Mouse (Mus musculus): ENCODE measurements at regions not wholly inside any gene's neighbourhood (a gene's known extent, or its start where the extent isn't known, plus 50 kb on each side); places are given as distances from the start of the nearest gene placed in this dataset.

DNA sequence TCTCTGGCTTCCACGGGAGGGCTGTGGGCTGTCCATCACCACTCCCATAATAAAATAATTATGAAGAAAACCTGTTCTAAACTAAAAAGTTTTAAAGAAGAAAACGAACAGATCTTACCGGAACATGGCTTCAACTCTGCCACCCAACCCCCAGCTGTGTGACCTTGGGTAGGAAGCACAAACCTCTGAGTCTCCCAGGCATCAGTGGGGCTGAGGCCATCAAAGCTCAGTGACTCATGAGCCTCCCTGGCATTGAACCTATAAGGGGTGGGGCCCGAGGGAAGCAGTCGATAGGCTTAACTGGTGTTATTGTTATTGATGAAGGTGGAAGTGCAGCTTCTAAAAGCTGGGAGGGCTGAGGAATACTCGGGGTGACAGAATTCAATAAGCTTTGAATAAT, 83.1 kb upstream of the Zc3h12a start:
- WGBS, result 78% methylated on average over 6 of the region's 6 CpGs
- TF ChIP-seq CTCF (IDR thresholded peaks at IDR 0.05; ENCODE audit: insufficient read depth, low read depth, low read length) (no peak), POLR2A (IDR thresholded peaks at IDR 0.05; ENCODE audit: insufficient read depth, low read depth, low read length) (no peak)
- H3K4me1 ChIP-seq (ENCODE audit: control insufficient read depth, insufficient read depth, low read length), result peaks cover 9% of the 10 kb centered on the region; the same call in 1 of the 2 replicates
- H3K27ac ChIP-seq (ENCODE audit: insufficient read depth, low read depth, low read length), result no peak overlapping the region
- H3K4me3 ChIP-seq (ENCODE audit: insufficient read depth, low read depth, low read length), result no peak overlapping the region

DNA sequence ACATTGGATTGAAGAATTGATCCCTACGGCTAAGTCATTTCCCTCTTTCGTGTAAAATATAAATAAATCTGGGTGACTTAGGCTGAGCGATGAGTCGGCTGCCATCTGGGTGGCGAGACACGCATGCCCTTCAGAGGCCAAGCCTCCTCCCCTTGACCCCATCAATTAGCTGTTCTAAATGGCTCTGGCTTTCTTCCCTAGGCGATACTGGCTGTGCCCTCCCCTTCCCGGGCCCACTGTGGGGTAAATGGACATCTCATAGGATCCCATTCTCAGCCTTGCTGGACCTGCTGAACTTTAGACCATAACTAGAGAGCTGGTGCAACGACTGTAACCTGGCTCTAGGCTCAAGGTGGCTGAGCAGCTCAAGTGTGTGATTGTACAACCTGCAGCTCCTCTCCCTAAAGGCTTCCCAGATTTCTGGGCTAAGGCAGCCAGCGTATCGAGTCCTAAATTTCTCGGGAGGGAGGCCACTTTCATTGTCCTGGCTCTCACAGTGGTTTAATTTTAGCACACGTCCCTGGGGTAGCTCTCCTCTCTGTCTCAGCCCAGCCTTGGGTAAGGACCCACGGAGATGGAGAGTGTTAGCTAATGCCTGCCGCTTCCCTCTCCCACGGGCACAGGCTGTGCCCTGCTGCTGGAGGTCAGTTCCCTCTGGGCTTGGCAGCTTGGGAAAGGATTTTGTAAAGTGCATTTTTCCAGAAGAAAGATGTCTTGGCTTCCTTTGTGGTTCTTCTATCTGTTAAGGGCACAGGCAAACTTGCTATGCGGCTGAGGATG, 80.7 kb upstream of the Zc3h12a start:
- TF ChIP-seq POLR2A (IDR thresholded peaks at IDR 0.05; ENCODE audit: insufficient read depth, low read depth, low read length) (no peak), CTCF (IDR thresholded peaks at IDR 0.05; ENCODE audit: insufficient read depth, low read depth, low read length) (no peak)
- H3K4me3 ChIP-seq (ENCODE audit: insufficient read depth, low read depth, low read length), result no peak overlapping the region
- H3K27ac ChIP-seq (ENCODE audit: insufficient read depth, low read depth, low read length), result no peak overlapping the region
- H3K4me1 ChIP-seq (ENCODE audit: control insufficient read depth, insufficient read depth, low read length), result peaks cover 10% of the 10 kb centered on the region; the same call in 1 of the 2 replicates
- WGBS, result 73% methylated on average over 17 of the region's 17 CpGs

DNA sequence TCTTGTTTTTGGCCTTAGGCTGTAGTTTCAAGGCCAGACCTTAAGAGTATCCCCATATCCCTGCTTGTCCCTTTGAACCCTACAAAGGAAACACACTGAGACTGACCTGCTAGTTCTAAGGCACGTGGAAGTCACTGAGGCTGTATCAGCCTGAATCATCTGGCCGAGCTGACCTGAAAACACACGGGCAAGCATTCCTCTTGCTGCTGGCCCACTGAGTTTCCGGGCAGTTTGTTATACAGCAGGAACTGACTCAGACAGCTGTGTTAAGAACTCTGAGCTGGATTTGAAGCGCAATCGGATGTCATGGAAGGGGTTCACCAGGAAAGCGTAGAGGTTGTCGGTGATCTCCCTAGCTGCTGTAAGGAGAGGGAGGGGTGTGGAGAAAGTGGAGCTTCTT, 75.9 kb upstream of the Zc3h12a start:
- 90% methylated on average over 8 of the region's 8 CpGs for WGBS

DNA sequence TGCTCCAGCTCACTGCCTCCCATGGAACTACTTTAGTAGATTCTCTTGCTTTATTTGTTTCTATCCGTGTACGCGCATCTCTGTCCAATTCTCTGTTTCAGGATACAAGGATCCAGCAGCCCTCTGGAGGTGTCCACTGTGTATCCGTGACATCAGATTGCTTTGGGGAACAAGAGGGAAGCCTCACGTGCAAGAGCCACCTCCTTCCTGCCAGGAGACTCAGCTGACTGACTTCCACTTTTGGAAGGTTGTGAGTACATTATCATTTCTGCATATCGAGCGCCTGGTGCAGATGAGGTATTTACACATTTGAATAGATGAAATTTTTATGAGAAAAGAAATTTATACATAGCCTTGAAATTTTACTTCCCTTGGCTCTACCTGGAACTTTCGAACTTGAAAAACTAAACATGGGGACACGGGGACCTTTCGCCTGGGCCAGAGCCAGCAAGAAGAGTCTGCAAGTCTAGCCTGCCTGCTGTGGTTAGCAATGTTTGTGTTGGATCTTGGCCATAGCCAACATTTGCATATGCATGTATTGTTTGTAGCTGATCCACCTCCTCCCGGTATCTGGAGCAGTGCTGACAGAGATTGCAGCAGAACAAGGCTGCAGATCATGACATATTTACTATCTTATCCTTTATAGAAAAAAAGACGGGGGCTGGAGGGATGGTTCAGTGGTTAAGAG, 74.1 kb upstream of the Zc3h12a start:
- 71% methylated on average over 12 of the region's 12 CpGs for WGBS
- no peak for TF ChIP-seq CTCF (IDR thresholded peaks at IDR 0.05; ENCODE audit: insufficient read depth, low read depth, low read length)
- no peak for TF ChIP-seq POLR2A (IDR thresholded peaks at IDR 0.05; ENCODE audit: insufficient read depth, low read depth, low read length)
- Histone ChIP-seq H3K4me1 (ENCODE audit: control insufficient read depth, insufficient read depth, low read length) (peaks cover 18% of the 10 kb centered on the region), H3K27ac (ENCODE audit: insufficient read depth, low read depth, low read length) (no peak overlapping the region), H3K4me3 (ENCODE audit: insufficient read depth, low read depth, low read length) (no peak overlapping the region)

More for the DNA sequence above, 75.9 kb upstream of the Zc3h12a start:
- H3K27ac ChIP-seq (ENCODE audit: insufficient read depth, low read depth, low read length), result no peak overlapping the region
- H3K4me3 ChIP-seq (ENCODE audit: insufficient read depth, low read depth, low read length), result no peak overlapping the region
- peaks cover 20% of the 10 kb centered on the region for H3K4me1 ChIP-seq (ENCODE audit: control insufficient read depth, insufficient read depth, low read length)
- no peak for TF ChIP-seq POLR2A (IDR thresholded peaks at IDR 0.05; ENCODE audit: insufficient read depth, low read depth, low read length)
- no peak for TF ChIP-seq CTCF (IDR thresholded peaks at IDR 0.05; ENCODE audit: insufficient read depth, low read depth, low read length)

DNA sequence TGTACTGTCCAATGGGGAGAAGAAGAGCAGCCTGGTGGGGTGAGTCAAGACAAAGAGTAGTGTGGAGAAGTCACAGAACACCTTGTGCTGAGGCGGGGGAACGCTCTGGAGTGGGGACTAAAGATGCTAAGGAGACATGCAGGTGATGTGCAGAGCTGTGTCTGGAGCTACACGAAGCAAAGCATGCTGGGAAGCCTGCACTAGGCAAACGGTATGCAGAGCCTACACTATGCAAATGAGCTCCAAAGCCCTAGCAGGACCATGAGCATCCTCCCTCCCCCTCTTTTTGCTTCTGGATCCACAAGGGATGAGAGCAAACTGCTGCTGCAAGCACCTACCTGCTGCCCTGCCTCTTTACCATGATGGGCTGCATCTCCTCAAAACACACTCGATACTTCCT, 73.1 kb upstream of the Zc3h12a start:
- no peak for TF ChIP-seq CTCF (IDR thresholded peaks at IDR 0.05; ENCODE audit: insufficient read depth, low read depth, low read length)
- TF ChIP-seq POLR2A (IDR thresholded peaks at IDR 0.05; ENCODE audit: insufficient read depth, low read depth, low read length), result no peak
- no peak overlapping the region for H3K27ac ChIP-seq (ENCODE audit: insufficient read depth, low read depth, low read length)
- H3K4me1 ChIP-seq (ENCODE audit: control insufficient read depth, insufficient read depth, low read length), result peaks cover 22% of the 10 kb centered on the region
- 55% methylated on average over 5 of the region's 5 CpGs for WGBS
- no peak overlapping the region for H3K4me3 ChIP-seq (ENCODE audit: insufficient read depth, low read depth, low read length)

DNA sequence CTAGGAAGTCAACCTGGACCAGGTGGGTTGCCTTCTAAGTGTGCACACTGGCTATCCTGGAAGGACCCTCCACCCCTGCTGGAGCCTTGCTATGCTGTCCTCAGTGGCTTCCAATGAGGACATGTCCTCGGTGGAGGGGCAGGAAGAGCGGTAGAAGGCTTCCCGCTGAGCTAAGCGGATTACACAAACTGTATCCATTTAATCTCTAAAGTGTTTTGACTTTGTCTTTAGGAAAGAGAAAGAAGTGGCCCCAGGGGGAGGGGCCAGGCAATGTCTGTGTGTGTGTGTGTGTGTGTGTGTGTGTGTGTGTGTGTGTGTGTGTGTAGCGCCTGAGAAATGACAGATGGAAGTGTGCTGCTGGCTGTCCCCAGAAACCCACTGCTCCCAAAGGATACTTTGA, 71.6 kb upstream of the Zc3h12a start:
- Histone ChIP-seq H3K4me3 (ENCODE audit: insufficient read depth, low read depth, low read length) (no peak overlapping the region), H3K4me1 (ENCODE audit: control insufficient read depth, insufficient read depth, low read length) (peaks cover 33% of the 10 kb centered on the region), H3K27ac (ENCODE audit: insufficient read depth, low read depth, low read length) (no peak overlapping the region)
- TF ChIP-seq POLR2A (IDR thresholded peaks at IDR 0.05; ENCODE audit: insufficient read depth, low read depth, low read length) (no peak), CTCF (IDR thresholded peaks at IDR 0.05; ENCODE audit: insufficient read depth, low read depth, low read length) (no peak)
- 51% methylated on average over 5 of the region's 5 CpGs for WGBS

DNA sequence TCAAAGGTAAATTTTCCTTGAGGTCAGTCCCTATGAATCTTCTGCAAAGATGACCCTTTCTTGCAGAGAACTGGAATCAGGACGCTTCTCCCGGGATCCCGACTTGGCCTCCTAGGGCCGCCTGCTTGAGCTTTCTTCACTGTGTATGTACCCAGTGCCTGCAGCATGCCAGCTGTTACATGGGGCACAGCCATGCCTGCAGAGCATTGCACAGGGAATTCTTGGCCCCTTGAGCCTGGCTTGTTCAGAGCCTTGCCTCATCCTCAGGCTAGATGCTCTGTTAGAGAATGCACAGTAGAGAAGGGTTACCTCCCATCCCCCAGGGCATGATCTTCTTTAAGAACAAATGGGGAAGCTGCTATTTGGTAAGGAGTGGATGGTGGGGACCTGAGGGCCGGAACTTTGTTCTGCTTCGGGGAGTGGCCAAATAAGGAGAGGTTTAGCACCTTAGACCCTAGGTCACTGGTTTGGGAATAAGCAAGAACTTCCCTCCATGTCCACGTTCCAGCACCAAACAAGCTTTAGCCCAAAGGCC, 68.3 kb upstream of the Zc3h12a start:
- no peak overlapping the region for H3K4me3 ChIP-seq (ENCODE audit: insufficient read depth, low read depth, low read length)
- TF ChIP-seq CTCF (IDR thresholded peaks at IDR 0.05; ENCODE audit: insufficient read depth, low read depth, low read length), result no peak
- H3K4me1 ChIP-seq (ENCODE audit: control insufficient read depth, insufficient read depth, low read length), result peaks cover 40% of the 10 kb centered on the region
- H3K27ac ChIP-seq (ENCODE audit: insufficient read depth, low read depth, low read length), result no peak overlapping the region
- 74% methylated on average over 7 of the region's 7 CpGs for WGBS

DNA sequence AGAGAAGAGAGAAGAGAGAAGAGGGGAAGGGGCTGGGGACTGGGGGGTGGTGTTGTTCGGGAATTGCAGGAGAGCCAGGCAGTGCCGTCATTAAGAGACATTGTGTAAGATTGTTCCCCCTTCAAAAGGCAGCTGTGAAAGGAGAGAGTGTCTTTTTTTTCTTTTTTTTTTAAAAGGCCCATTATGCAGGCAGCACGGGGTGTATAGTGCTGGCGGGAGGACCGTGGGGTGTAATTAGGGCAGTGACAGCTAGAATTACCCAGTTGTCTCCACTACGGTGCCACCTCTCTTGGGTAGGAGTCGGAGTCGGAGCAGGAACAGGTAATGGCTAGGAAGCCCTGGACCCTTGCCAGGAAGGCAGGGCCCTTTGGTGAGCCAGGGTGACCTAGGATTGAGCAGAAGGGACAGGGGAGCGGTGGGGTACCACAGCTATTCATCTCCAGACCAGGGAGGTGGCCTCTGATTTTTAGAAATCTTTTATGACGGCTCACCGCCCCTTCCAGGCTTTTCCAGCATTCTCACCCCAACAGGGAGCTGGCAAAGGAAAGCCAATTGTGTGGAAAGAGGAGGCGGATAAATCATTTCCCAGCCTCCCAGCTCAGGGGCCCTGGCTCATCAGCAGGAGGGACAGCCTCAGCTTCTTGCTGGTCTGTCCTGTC, 67.2 kb upstream of the Zc3h12a start:
- WGBS, result 7% methylated on average over 12 of the region's 12 CpGs
- H3K27ac ChIP-seq (ENCODE audit: insufficient read depth, low read depth, low read length), result 0 out of 2 replicates have a peak overlapping the region, but pooled peaks have one; percentile 52
- H3K4me3 ChIP-seq (ENCODE audit: insufficient read depth, low read depth, low read length), result no peak overlapping the region
- H3K4me1 ChIP-seq (ENCODE audit: control insufficient read depth, insufficient read depth, low read length), result peaks cover 35% of the 10 kb centered on the region
- no peak for TF ChIP-seq CTCF (IDR thresholded peaks at IDR 0.05; ENCODE audit: insufficient read depth, low read depth, low read length)
- no peak for TF ChIP-seq POLR2A (IDR thresholded peaks at IDR 0.05; ENCODE audit: insufficient read depth, low read depth, low read length)

DNA sequence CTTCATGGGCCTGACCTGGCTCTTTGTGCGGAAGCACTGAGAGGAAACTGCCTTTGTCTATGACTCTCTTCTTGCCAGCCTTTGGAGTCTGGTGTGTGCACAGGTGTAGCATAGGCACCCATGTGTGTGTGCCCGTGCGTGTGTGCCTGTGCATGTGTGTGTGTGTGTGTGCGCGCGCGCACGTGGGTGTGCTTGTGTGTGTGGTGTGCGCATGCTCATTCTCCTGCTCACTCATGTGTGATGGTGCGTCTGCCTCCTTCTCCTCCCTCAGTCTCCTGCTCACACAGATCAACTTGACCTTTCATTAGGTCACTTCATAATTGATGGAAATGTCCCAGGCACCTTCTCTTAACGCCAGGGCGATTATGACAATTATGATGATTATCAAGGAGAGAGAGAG, 66.7 kb upstream of the Zc3h12a start:
- Histone ChIP-seq H3K4me1 (ENCODE audit: control insufficient read depth, insufficient read depth, low read length) (peaks cover 35% of the 10 kb centered on the region), H3K27ac (ENCODE audit: insufficient read depth, low read depth, low read length) (peak overlapping the region; percentile 69), H3K4me3 (ENCODE audit: insufficient read depth, low read depth, low read length) (no peak overlapping the region)
- TF ChIP-seq CTCF (IDR thresholded peaks at IDR 0.05; ENCODE audit: insufficient read depth, low read depth, low read length), result no peak
- TF ChIP-seq POLR2A (IDR thresholded peaks at IDR 0.05; ENCODE audit: insufficient read depth, low read depth, low read length), result no peak
- 29% methylated on average over 12 of the region's 12 CpGs for WGBS
